Mouse (Mus musculus) kidney, adult 2 months (tissue): ENCODE data around the gene Bcl6.

Experiments used
- CTCF ChIP-seq: fragments of 200-500 bp; conservative IDR thresholded peaks from 2 replicates; pipeline ENCODE4 v1.5.1; 2011; ENCODE audit warnings: low read depth, mild to moderate bottlenecking, control low read depth, low read length, moderate library complexity, mixed read lengths; ENCODE audit not compliant: insufficient read depth, insufficient read length
- POLR2A ChIP-seq: fragments of 200-500 bp; IDR thresholded peaks from one replicate; pipeline ENCODE4 v1.6.1; 2011; ENCODE audit warnings: low read depth, low read length, control low read depth

DNA sequence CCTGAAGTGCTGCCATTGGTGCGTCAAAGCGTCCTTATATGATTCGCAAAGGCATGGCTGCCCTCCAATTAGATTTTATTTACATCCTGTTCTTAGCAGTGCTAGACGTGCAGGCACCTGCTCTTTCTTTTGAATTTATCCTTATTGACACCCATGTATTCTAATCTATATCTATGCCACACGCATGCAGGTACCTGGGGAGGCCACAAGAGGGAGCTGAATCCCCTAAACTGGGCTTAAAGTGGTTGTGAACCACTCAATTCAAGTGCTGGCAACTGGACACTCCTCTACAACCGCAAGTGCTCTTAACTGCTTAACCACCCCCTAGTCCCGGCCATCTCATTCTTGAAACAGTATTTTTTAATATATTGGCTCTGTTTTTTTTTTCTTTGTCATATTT, 21.4 kb downstream of the Bcl6 start:
- TF ChIP-seq CTCF, result peak; percentile 66
- no peak for TF ChIP-seq POLR2A
